Mouse (Mus musculus): ENCODE results near the gene Alox5. TPM values are rescaled to one million over a fixed set of nuclear protein-coding genes. Genes with fewer than 3 reads are reported as not detected.
A peak's percentile ranks its signal among the peaks of the same experiment; 100 is the strongest.

Alox5 gene
- polyA plus RNA-seq, 1 experiment from 2014 or later, result 7.1 TPM

GRCm38 (mm10) chr6:116440447-116440846 lies 20.5 kb downstream of the Alox5 start:
- WGBS, result 66% methylated on average over 4 of the region's 4 CpGs
- peak overlapping the region; percentile 67; the same call in 1 of the 2 replicates for H3K27ac ChIP-seq

GRCm38 (mm10) chr6:116439531-116439930 lies 21.4 kb downstream of the Alox5 start:
- DNase-seq (ENCODE audit: low spot score), result no peak

More at GRCm38 (mm10) chr6:116440447-116440846, 20.5 kb downstream of the Alox5 start:
- Histone ChIP-seq H3K27me3 (ENCODE audit: insufficient read depth, poor library complexity, severe bottlenecking) (no peaks in the 10 kb centered on the region), H3K36me3 (no peaks in the 10 kb centered on the region), H3K9me3 (no peaks in the 10 kb centered on the region), H3K4me3 (no peak overlapping the region), H3K4me1 (peaks cover 12% of the 10 kb centered on the region; the same call in 1 of the 2 replicates)
- no peak for DNase-seq (ENCODE audit: low spot score)

GRCm38 (mm10) chr6:116438864-116439263 lies 22.1 kb downstream of the Alox5 start:
- DNase-seq (ENCODE audit: low spot score), result no peak
- 81% methylated on average over 6 of the region's 6 CpGs for WGBS
- Histone ChIP-seq H3K27me3 (ENCODE audit: insufficient read depth, poor library complexity, severe bottlenecking) (no peaks in the 10 kb centered on the region), H3K4me1 (peaks cover 12% of the 10 kb centered on the region; the same call in 1 of the 2 replicates), H3K9me3 (no peaks in the 10 kb centered on the region), H3K36me3 (no peaks in the 10 kb centered on the region), H3K27ac (no peak overlapping the region), H3K4me3 (no peak overlapping the region)

More at GRCm38 (mm10) chr6:116439531-116439930, 21.4 kb downstream of the Alox5 start:
- Histone ChIP-seq H3K36me3 (no peaks in the 10 kb centered on the region), H3K4me3 (no peak overlapping the region), H3K9me3 (no peaks in the 10 kb centered on the region), H3K4me1 (peaks cover 12% of the 10 kb centered on the region; the same call in 1 of the 2 replicates), H3K27me3 (ENCODE audit: insufficient read depth, poor library complexity, severe bottlenecking) (no peaks in the 10 kb centered on the region), H3K27ac (peak overlapping the region; percentile 67)
- WGBS, result 81% methylated on average over 6 of the region's 6 CpGs

GRCm38 (mm10) chr6:116428282-116428681 lies 32.7 kb downstream of the Alox5 start:
- WGBS, result 61% methylated on average over 5 of the region's 5 CpGs
- 0 out of 2 replicates have a peak, but pooled peaks cover 5% of the 10 kb centered on the region for H3K4me1 ChIP-seq
- no peak for DNase-seq (ENCODE audit: low spot score)
- no peak overlapping the region for H3K4me3 ChIP-seq
- no peaks in the 10 kb centered on the region for H3K36me3 ChIP-seq
- no peaks in the 10 kb centered on the region for H3K27me3 ChIP-seq (ENCODE audit: insufficient read depth, poor library complexity, severe bottlenecking)
- no peak overlapping the region for H3K27ac ChIP-seq
- H3K9me3 ChIP-seq, result no peaks in the 10 kb centered on the region

- Histone ChIP-seq H3K4me1 (0 out of 2 replicates have a peak, but pooled peaks cover 5% of the 10 kb centered on the region), H3K4me3 (no peak overlapping the region), H3K9me3 (no peaks in the 10 kb centered on the region), H3K36me3 (no peaks in the 10 kb centered on the region), H3K27me3 (ENCODE audit: insufficient read depth, poor library complexity, severe bottlenecking) (no peaks in the 10 kb centered on the region), H3K27ac (no peak overlapping the region)
- 80% methylated on average over 3 of the region's 3 CpGs for WGBS
- DNase-seq (ENCODE audit: low spot score), result peak; percentile 41
These were observed 33.4 kb downstream of the Alox5 start for GRCm38 (mm10) chr6:116427552-116427951.

- H3K4me3 ChIP-seq, result no peak overlapping the region
- H3K36me3 ChIP-seq, result no peaks in the 10 kb centered on the region
- WGBS, result 63% methylated on average over 2 of the region's 2 CpGs
- no peaks in the 10 kb centered on the region for H3K4me1 ChIP-seq
- DNase-seq (ENCODE audit: low spot score), result no peak
- no peak overlapping the region for H3K27ac ChIP-seq
- H3K27me3 ChIP-seq (ENCODE audit: insufficient read depth, poor library complexity, severe bottlenecking), result no peaks in the 10 kb centered on the region
- H3K9me3 ChIP-seq, result no peaks in the 10 kb centered on the region
These were observed 37.3 kb downstream of the Alox5 start for GRCm38 (mm10) chr6:116423664-116424063.

- WGBS, result 85% methylated on average over 7 of the region's 7 CpGs
- Histone ChIP-seq H3K27me3 (ENCODE audit: insufficient read depth, poor library complexity, severe bottlenecking) (no peaks in the 10 kb centered on the region), H3K9me3 (no peaks in the 10 kb centered on the region), H3K36me3 (no peaks in the 10 kb centered on the region), H3K4me3 (no peak overlapping the region), H3K27ac (no peak overlapping the region), H3K4me1 (no peaks in the 10 kb centered on the region)
- DNase-seq (ENCODE audit: low spot score), result peak; percentile 51
These were observed 38.0 kb downstream of the Alox5 start for GRCm38 (mm10) chr6:116422991-116423390.

- Histone ChIP-seq H3K4me1 (peaks cover 7% of the 10 kb centered on the region; the same call in 1 of the 2 replicates), H3K36me3 (no peaks in the 10 kb centered on the region), H3K27ac (no peak overlapping the region), H3K4me3 (no peak overlapping the region), H3K9me3 (no peaks in the 10 kb centered on the region), H3K27me3 (ENCODE audit: insufficient read depth, poor library complexity, severe bottlenecking) (no peaks in the 10 kb centered on the region)
- DNase-seq (ENCODE audit: low spot score), result no peak
- WGBS, result 78% methylated on average over 10 of the region's 10 CpGs
These were observed 40.7 kb downstream of the Alox5 start for GRCm38 (mm10) chr6:116420271-116420670.

- Histone ChIP-seq H3K36me3 (no peaks in the 10 kb centered on the region), H3K4me3 (no peak overlapping the region), H3K27me3 (ENCODE audit: insufficient read depth, poor library complexity, severe bottlenecking) (no peaks in the 10 kb centered on the region), H3K4me1 (peaks cover 11% of the 10 kb centered on the region; the same call in 1 of the 2 replicates), H3K27ac (no peak overlapping the region), H3K9me3 (no peaks in the 10 kb centered on the region)
- DNase-seq (ENCODE audit: low spot score), result no peak
- WGBS, result 60% methylated on average over 6 of the region's 6 CpGs
These were observed 41.3 kb downstream of the Alox5 start for GRCm38 (mm10) chr6:116419699-116420098.

- Histone ChIP-seq H3K4me1 (peaks cover 21% of the 10 kb centered on the region; the same call in 1 of the 2 replicates), H3K4me3 (no peak overlapping the region), H3K27ac (no peak overlapping the region), H3K36me3 (no peaks in the 10 kb centered on the region), H3K9me3 (no peaks in the 10 kb centered on the region), H3K27me3 (ENCODE audit: insufficient read depth, poor library complexity, severe bottlenecking) (0 out of 2 replicates have a peak, but pooled peaks cover under 1% of the 10 kb centered on the region)
- no peak for DNase-seq (ENCODE audit: low spot score)
- 83% methylated on average over 1 of the region's 1 CpGs for WGBS
These were observed 42.5 kb downstream of the Alox5 start for GRCm38 (mm10) chr6:116418487-116418886.

- H3K36me3 ChIP-seq, result 0 out of 2 replicates have a peak, but pooled peaks cover 2% of the 10 kb centered on the region
- DNase-seq (ENCODE audit: low spot score), result no peak
- H3K9me3 ChIP-seq, result no peaks in the 10 kb centered on the region
- no peak overlapping the region for H3K27ac ChIP-seq
- H3K27me3 ChIP-seq (ENCODE audit: insufficient read depth, poor library complexity, severe bottlenecking), result 0 out of 2 replicates have a peak, but pooled peaks cover 9% of the 10 kb centered on the region
- WGBS, result 59% methylated on average over 6 of the region's 6 CpGs
- no peak overlapping the region for H3K4me3 ChIP-seq
- peaks cover 21% of the 10 kb centered on the region; the same call in 1 of the 2 replicates for H3K4me1 ChIP-seq
These were observed 43.3 kb downstream of the Alox5 start for GRCm38 (mm10) chr6:116417518-116418315.

- no peaks in the 10 kb centered on the region for H3K9me3 ChIP-seq
These were observed 44.9 kb downstream of the Alox5 start for GRCm38 (mm10) chr6:116416000-116416552.

More at GRCm38 (mm10) chr6:116416000-116416552, 44.9 kb downstream of the Alox5 start:
- no peak for DNase-seq (ENCODE audit: low spot score)
- WGBS, result 82% methylated on average over 6 of the region's 6 CpGs
- H3K27me3 ChIP-seq (ENCODE audit: insufficient read depth, poor library complexity, severe bottlenecking), result 0 out of 2 replicates have a peak, but pooled peaks cover 11% of the 10 kb centered on the region
- H3K4me1 ChIP-seq, result peaks cover 21% of the 10 kb centered on the region; the same call in 1 of the 2 replicates
- H3K4me3 ChIP-seq, result no peak overlapping the region
- H3K27ac ChIP-seq, result 0 out of 2 replicates have a peak overlapping the region, but pooled peaks have one; percentile 36
- H3K36me3 ChIP-seq, result 0 out of 2 replicates have a peak, but pooled peaks cover 3% of the 10 kb centered on the region

Data from heart, embryonic 10.5 days (tissue).